Mouse (Mus musculus) lung, adult 18-20 months (tissue): Measurements from ENCODE around the gene Coro7.

Source experiments
- DNase-seq, 2 experiments: peaks; one replicate each; pipeline ENCODE4 v3.0.0; 2022; ENCODE audit warnings: mixed read lengths in 2 of 2

The Coro7 gene

DNA sequence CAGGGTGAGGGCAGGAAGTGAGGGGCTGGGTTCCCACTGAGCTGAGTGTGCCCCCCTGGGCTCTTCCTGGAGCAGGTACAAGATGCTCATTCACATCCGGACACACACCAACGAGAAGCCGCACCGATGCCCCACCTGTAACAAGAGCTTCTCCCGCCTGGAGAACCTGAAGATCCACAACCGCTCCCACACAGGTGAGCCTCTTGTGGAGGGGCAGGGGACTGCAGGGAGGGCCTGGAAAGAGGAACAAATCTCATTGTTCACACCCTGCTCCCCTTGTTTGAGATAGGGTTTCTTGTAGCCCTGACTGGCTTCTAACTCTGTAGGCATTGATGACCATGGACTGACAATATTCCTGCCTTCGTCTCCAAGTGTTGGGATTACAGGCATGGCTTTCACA, 67.9 kb downstream of the Coro7 start:
- DNase-seq = no peak

DNA sequence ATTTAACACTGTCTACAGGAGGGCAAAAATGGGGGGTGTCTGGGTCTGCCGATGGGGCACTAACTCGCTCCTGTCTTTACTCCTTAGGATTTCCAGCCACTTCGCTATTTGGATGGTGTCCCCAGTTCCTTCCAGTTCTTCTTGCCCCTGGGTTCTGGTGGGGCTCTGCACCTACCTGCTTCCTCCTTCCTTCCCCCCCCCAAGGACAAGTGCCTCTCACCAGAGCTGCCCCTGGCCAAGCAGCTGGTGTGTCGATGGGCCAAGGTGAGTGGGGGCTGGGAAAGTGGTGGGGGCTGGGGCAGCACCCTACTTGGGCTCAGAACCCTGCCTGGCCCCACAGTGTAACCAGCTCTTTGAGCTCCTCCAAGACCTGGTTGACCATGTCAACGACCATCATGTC, 68.4 kb downstream of the Coro7 start:
- DNase-seq = no peak

DNA sequence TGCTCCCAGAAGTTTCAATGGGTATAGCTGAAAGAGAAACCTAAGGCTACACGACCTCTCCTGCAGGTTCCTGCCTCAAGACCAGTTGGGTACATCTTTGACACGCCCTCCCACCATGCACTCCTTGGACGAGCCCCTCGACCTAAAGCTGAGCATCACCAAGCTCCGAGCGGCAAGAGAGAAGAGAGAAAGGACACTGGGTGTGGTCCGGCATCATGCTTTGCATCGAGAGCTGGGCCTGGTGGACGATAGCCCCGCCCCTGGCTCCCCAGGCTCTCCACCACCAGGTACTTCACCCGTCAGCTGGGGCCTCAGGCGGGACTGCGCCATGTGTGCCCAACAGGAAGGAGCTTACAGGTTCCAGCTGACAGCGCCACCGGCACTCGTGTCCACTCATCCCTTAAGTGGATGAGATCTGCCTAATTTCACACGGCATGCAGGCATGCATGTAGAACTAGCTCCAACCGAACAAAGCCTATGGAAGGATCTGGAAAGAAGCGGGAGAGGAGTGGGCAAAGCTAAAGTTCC, 71.0 kb downstream of the Coro7 start:
- peak in 1 of 2 experiments; percentile 52 for DNase-seq

DNA sequence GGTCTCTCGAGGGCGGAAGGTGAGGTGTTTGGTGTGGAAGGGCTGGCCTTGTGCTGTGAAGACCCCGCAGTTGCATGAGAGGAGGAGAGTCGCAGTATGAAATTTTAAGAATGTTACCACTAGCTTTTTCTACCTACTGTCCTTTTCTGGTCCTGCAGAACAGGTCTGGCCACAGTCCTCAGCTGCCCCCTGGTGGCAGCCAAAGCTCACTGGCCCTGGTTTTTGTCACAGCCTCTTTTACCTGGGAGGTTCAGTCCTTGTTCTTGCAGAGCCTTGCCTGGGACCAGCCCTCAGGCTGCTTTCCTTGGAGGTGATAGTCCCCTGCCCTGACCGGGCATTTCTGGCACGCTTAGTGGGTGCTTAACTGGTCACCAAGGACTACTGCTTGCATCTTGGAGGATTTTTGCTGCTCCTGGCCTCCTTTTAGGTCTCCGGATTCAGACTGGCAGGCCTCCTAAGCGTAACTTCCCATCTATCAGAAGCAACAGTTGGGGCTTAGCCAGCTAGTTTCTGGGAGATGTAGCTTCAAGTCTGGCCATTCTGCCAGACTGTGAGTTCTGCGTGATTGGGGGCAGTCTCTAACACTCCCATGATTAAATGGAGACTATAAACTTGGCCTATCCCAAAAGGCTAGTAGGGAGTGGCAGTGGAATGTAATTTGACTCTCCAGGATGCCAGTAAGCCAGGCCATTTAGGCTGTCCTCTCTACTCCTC, 71.6 kb downstream of the Coro7 start:
- DNase-seq = peak; percentile 83 to 87

DNA sequence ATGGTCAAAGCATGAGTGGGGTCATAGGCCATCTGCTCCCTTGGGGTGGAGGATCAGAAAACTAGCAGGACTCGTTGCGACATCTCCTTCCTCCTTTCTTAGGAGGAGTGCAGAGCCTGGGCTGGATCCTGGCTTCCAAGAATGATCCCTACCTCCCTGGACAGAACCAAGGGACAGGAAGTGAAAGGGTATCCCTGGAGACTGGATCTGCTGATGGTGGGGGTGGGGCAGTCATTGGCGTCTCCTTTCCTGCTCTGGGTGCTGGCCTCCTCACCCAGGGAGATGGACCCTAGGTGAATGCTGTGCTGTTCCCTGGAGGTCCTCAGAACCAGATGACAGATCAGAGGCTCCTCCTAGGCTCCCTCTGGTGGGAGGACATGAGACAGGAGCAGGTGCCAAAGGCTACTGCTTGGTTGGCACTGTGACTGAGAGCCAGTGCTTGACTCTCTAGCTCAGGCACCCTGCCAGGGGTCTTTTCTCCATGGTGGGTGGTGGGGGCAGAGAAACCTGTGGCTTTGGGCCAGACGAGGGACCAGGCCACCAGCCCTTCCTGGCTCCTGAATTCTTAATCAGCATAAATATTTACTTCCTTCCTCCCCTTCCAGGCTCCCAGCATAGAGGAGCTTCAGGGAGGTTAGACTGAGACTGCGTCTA, 73.0 kb downstream of the Coro7 start:
- peak; percentile 84 to 89 for DNase-seq

DNA sequence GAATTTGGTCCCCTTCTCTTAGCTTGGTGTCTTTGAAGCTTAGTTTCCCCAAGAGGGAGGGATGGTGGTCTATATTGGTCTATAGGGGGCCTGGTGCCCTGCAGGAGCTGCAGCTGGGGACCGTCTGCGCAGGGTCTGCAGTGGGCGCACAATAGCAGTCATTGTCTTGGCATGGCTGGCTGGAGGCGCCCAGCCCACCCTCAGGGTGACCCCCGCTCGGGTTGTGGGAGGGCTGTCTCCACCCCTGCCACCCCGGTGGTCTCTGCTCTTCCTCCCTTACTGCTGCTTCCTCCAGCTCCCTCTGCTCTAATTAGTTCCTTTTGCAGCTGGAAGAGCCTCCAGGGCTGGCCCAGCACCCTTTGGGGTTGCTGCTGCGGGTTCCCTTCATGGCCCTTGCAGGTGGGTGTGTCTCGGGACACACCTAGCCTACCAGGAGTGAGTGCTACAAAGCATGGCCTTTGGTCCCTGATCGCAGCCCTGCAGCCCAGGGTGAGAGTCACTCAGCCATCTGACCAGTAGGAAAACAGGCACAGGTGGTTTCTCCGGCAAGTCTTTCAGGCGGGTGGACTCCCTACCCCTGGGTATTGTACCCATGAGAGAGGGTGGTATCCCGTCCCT, 74.0 kb downstream of the Coro7 start:
- no peak for DNase-seq

DNA sequence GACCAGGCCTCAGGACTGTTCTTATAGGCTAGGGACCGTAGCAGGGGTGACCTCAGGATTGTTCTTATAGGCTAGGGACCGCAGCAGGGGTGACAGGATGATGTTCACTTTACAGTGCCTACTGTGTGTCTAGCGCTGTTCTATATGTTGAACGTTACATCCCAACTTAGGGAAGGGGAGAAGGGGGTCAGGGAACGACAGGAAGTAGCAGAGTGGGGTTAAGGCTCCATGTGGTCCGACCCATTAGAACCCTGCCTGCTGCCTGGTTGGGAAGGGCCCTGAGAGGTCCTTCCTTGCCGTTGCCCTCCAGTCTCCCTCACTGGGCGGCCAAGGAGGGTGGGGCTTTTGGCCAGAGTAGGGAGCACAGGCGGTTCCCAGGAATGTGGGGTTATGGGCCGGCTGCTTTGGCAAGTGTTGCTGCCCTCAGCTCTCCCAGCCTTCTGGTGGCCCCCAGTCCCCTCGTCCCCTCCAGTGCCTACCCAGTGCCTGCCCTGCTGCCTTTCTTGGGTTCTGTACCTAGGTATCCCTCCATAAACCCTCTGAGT, 75.2 kb downstream of the Coro7 start:
- DNase-seq = peak in 1 of 2 experiments; percentile 52

DNA sequence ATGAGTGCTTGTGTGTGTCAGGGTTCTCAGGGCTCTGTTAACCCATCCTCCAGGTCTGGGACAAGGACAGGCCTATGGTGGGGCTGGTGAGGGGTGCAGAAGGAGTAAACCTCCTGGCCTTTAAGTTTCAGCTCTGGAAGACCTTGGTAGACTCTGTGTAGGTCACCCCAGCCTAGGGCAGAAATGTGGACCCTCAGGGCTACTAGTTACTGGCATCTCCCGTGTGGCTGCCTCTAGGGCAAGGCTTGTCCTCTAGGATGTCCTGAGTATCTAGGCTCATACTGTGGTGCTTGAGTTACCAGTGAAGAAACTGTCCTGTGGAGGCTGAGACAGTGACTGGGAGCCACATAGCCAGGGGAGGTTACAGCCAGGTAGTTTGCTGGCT, 76.1 kb downstream of the Coro7 start:
- no peak for DNase-seq

DNA sequence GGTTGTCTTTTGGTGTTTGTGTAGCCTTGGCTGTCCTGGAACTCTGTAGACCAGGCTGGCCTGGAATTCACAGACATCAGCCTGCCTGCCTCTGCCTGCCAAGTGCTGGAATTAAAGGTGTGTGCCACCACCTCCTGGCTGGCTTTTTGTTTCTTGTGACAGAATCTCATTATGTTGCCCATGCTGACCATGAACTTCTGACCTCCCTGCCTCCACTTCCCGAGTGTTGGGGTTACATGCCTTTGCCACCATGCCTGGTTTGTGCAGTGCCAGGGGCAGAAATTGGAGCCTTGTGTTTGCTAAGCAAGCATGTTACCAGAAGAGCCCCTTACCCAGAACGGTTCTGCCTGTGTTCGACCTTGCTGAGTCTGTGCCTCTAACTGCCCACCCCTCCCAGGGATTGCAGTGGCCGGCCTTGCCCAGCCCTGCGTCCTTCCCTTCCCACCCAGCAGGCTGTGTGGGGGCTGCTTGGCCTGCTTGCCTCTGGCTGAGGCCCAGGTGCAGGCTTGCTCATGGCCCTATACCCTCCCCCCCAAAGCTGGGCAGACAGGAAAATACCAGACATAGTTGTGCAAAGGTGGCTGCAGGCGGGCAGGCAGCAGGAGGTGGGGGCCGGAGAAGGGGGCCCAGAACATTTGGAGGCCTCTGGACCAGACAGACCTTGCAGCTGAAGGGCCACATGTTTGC, 76.7 kb downstream of the Coro7 start:
- peak; percentile 25 to 47 for DNase-seq

DNA sequence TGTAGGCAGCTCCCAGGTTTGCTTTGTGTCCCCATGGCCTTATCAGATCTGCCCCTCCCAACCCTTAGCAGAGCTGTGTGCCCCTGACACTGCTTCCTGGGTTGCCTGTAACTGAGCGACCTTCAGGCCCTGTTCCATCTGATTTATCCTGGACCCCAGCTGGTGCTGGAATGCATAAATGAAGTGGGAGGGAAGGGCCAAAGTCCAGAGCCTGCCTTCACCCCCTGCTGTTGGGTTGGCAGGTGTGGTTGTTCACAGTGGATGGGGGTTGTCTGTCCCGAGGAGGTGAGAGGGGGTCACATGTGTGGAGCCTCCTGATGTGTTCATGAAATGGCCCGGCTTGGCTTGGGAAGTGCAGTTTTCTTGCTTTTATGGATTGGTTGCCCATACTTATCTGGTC, 77.4 kb downstream of the Coro7 start:
- DNase-seq = no peak

DNA sequence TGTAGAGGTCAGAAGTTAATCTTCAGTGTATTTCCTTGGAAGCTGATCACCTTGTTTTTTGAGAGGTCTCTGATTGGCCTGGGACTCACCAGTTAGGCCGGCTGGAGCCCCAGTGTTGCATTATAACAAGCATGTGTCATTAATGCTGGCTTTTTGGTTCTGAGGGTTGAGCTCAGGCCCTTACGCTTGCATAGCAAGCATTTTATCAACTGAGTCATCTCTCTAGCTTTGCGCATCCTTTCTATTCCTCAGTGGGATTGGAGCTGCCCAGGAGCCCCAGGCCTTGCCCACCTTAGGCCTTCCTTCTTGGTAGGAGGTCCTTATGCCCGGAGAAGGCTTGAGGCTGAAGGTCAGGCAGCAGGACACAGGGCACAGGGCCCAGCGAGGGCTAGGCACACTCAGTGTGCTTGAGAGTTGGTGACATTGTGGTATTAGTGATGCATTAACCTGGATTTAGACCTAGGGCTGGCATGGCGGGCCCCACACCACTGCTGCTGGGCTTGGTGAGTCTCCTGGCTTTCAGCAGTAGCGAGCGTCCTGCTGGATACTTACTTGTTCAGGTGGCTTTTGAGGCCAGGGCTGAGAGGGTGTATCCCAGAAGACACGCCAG, 78.8 kb downstream of the Coro7 start:
- DNase-seq = no peak

DNA sequence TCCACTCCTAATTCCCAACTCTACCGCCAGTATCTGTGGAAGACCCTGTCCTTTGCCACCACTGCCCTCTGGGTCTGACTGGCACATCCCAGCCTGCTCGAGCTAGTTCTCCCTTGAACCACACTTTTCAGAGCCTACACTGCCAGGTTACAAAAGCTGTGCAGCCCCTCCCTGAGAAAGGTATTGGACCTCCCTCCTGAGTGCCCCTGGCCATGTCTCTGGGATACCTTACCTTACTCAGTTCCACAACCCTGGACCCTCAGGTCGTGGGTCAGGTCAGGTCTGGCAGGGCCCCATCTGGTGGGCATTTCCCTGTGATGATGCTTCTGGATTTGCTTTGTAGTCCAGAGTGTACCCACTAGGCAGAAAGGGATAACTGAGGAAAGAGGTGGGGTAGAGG, 80.0 kb downstream of the Coro7 start:
- no peak for DNase-seq

DNA sequence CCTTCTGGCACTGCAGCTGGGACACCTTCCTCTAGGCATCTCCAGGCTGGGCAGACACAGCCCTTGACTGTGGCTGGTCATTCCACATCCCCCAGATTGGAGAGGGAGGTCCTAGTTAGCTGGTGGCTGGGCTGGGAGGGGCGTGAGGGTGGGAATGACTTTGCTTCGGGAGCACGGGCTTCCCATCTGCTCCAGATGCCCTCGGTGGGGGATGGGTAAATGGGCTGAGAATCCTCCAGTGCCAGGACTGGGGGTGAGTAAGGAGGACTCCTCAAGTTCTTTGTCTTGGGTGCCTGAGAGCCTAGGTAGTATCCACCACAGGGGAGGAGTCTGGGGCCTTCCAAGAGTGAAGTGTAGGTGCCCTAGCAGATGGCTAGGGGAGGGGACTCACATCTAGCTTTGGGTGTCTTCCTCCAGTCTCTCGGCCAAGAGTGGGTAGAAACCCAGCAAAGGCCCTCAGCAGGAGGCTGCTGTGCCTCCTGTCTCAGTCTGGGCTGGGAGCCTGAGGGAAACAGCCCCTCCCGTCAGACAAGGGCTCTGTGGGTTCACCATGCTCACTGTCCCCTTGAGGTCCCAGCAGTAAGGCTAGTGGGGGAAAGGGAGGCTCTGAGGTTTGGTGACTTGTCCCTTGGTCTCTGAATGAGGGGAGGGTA, 80.6 kb downstream of the Coro7 start:
- no peak for DNase-seq

DNA sequence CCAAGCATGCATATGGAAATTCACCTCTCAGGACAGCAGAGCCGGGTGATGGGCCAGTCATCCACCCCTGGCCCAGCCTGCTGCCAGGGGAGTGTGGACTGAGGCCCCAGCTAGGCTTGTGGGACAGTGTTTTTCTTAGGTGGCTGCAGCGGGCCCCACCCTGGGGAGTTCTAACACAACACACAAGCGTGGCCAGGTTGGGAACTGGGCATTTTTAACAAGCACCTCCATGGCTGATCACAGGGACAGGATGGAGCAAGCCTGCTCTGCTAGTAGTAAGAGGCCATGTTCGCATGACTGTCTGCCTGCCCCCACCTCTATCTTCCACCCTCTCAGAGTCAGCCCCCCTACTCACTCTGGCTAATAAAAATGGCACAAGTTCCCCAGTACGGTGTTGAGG, 81.5 kb downstream of the Coro7 start:
- DNase-seq = no peak

DNA sequence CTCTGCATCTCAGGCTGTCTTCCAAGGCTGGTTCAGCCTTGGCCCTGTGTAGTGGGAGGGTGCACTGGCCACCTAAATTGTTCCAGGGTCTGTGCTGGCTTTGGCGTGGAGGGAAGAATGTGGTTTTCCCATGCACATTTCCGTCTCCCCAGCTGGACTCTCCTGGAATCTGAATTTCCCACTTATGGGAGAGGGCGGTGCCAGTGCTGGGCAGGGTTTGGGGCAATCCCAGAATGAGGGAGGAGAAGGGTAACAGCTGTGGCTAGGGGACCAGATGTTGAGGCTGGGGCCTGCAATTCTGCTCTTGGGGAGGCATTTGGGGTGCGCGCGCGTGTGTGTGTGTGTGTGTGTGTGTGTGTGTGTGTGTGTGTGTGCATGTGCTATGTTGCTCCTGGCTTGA, 82.3 kb downstream of the Coro7 start:
- DNase-seq = peak in 1 of 2 experiments; percentile 25

DNA sequence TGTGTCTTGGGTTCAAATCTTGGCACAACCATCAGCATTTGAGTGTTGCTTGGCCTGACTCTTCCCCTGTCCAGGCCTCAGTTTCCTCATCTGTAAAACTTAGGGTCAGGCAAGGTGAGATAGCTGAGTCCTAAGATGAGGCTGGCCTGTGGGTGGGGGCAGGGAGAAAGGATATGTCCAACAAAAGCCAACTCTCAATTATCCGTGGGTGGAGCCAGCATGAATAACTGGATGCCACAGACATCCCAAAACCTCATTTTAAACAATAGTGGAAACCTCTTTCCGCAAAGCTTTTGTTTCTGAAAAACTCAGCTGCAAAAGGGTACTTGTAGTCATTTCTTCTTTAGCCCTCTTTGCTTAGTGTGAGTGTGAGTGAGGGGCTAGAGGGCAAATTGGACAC, 82.7 kb downstream of the Coro7 start:
- DNase-seq = no peak

DNA sequence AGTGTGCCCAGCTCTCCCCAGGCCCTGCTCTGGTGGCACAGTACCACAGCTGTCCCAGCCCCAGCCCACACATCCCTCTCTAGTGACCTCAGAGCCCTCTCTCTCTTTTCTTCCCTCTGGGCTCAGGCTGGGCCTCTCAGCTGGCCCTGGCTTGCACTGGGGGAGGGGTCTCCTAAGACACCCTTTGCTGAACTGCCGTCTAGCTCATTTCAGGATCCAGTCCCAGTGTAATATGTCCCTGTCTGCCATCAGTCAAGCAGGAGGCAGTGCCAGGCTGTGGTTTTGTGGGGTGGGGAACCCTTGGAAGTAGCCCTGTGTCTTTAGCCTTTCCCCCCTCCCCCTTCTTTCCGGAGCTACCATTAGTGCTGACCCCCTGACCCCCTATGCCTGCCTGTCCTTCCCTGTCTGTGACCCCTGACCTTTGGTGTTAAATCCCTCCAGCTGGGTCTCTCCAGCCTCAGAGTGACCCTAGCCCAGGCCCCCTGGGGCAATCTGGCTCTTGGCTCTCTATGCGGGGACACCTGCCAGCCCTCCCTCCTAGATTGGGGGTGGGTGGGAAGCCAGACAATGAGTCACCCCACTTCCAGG, 83.3 kb downstream of the Coro7 start:
- DNase-seq = no peak

DNA sequence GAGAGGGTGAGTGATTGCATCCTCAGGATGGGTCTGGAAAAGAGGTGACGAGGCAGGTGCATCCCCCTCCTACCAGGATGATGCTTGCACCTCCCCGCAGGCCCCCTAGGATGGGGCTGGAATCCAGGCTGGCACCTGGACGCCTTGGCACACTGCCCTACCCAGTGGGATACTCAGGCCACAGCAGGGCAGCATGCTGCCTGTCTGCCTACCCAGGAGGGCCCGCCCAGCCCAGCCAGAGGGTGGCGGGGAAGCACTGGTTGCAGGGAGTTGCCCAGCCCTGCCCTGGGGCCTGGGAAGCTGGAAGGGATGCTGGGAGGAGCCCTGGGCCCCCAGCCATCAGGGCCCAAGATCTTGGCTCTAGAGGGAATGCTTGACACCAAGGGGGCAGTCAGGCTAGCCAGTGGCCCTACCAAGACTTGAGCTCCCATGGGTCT, 84.0 kb downstream of the Coro7 start:
- peak; percentile 69 to 81 for DNase-seq

DNA sequence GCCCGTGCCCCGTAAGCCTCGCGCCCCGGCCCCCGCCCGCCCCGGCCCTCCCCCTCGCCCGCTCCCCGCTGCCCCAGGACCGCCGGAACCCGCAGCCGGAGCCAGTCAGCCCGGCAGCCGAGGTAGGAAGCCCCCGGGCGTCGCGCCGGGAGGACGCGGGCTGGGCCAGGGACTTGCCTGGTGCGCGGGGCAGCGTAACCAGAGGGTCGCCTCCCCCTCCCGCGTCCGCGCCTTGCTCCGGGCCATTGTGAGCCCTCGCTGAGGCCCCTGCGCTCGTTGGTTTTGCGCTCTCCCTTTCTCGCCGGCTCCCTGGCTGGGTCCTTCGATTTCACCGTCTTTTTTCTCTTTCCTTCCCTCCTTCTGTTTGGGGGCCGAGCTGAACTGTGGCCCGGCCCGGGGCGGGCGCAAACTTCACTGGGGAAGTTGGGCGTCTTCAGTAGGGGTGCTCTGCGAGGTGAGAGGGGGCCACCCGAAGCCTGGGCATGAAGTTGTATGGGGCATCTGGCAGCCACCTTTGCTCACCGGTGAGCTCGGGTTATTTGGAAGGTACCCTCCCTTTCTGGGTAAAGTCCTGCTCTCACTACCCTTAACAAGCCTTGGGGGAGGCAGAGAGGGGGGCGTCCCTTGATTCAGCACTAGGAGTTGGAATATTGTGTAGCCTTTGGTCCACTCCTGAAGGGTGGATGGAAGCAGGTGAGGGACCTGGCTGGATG, 84.6 kb downstream of the Coro7 start:
- peak in 1 of 2 experiments; percentile 18 for DNase-seq

DNA sequence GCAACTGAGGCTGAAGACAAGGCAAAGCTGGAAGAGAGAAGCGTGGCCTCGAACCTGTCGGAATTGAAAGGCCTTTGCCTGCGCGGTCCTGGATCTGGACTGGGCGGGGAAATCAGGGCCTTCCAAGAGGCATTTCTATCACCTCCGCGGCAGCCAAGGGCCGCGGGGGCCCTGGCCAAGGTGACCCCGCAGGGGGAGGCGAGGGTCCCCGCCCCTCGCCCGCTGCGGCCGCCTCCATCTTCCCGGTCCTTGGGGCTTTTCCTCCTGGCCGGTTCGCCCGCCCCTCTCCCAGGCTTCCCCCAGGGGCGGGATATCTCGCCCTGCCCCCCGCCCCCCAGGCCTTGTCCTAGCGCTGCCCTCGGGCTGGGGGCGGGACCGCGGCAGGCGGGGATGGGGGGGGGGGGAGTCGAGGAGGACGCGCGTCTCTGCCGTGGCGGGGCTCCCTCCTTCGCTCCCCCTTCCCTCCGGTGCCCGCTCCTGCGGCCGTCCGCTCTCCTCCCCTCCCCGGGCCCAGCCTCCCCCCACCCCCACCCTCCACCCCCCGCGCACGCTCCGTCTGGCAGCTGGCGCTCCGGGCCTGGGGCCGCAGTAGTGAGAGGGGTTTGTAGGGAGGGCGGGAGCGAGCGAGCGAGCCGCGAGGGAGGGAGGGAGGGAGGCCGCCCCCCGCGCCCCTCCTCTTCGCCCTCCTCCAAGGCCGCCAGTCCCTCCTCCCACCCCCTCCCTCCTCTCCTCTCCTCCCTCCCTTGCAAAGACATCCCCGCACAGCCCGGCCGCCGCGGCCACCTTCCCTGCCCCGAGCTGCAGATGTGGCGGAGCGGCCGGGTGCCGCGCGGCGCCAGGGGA, 85.4 kb downstream of the Coro7 start, which contains the start of gene Glis2:
TSS of gene Glis2 (plus strand) at position 743 of the 843 bp plus-strand sequence.
- peak; percentile 63 to 65 for DNase-seq
